Mouse (Mus musculus) Patski (cell line): ENCODE measurements around the gene Stk25. TPM values are rescaled to one million over a fixed set of nuclear protein-coding genes. Genes with fewer than 3 reads are reported as not detected.

ENCODE experiments used
- ATAC-seq: fragments of 100-300 bp; one replicate; pipeline ENCODE4 v1.8.0; 2021
- CTCF ChIA-PET: fragments of 350-600 bp; sonication (Branson Sonifier 250); formaldehyde crosslinking; loops from one replicate; lab custom pipeline; 2022; ENCODE audit warnings: inconsistent platforms; lab: Charles Lee
- POLR2A ChIA-PET: fragments of 350-600 bp; sonication (Branson Sonifier 250); formaldehyde crosslinking; loops from one replicate; lab custom pipeline; 2022; ENCODE audit warnings: antibody characterized with exemption, inconsistent platforms; lab: Charles Lee
- DNase-seq: peaks from one replicate; pipeline ENCODE4 v3.0.0-alpha.2; 2011; ENCODE audit warnings: low read depth, low spot score
- H3K27me3 ChIP-seq: fragments of 371-371 bp; one replicate; pipeline ENCODE4 v1.5.1; 2021
- CTCF ChIP-seq: fragments of 100-300 bp; IDR thresholded peaks from one replicate; pipeline ENCODE4 v1.5.1; 2021
- in situ Hi-C: fragments of 300-500 bp; cut with MboI; formaldehyde crosslinking; loops from 3 replicates; pipeline ENCODE4 v1.11.1; 2018; ENCODE audit warnings: low pct_unique_long_range_greater_than_20kb, mixed read lengths
- polyA plus RNA-seq: library from polyadenylated mRNA; unstranded; gene quantifications from one replicate; pipeline ENCODE4 v1.2.3, GENCODE M21; 2021

Gene Stk25
- polyA plus RNA-seq, 1 experiment from 2014 or later, result 201 TPM

DNA sequence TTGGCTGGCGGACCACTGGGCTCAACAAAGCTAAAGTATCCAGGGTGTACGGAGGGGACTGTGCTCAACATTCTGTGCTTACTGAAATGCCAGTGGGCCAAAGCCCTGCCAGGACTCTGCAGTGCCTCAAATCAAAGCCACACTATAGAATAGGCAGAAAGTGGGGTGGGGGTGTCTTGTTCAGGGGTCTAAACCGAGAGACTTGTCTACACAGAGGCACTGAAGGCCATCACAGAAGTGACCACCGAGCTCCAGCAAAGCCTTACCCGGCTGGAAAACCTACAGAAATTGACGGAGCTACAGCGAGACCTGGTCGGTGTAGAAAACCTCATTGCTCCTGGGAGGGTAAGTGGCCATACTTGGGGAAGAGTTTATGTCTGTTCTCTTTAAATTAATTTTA, 48.7 kb downstream of the Stk25 start:
- H3K27me3 ChIP-seq, result no peaks in the 10 kb centered on the region
- no peak for TF ChIP-seq CTCF
- in situ Hi-C loops, result no loop called here
- POLR2A ChIA-PET, result no interaction called here
- CTCF ChIA-PET, result interaction anchor here (1.6 kb wide), 1 partner anchor 15 kb away, joined by 3 read pairs; no protein-coding TSS in a partner anchor
- DNase-seq (no peak), ATAC-seq (no peak)

DNA sequence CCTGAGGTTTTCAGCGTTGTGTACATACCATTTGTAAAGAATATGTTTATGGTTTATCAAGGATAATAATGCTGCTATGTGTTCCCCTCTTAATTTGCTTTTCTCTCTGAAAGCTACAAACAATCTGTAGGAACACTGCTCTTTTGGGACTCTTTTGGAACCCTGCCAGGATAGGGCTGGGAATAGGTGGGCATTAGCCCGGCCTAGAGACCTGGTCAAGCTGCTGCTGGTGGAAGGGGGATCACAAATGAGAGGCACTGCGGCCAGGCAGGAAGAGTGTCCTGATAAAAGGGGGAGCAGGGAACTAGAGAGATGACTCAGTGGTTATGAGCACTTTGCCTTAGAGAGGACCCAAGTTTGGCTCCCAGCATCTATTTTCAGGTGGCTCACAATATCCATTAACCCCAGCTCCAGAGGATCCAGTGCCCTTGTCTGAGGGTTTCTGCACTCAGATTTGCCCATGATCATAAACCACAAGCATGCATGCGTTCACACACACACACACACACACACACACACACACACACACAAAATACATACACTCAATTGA, 49.7 kb downstream of the Stk25 start:
- CTCF ChIA-PET, result interaction anchor here (1.6 kb wide), 1 partner anchor 14 kb away, joined by 3 read pairs; no protein-coding TSS in a partner anchor
- no peak for TF ChIP-seq CTCF
- no peaks in the 10 kb centered on the region for H3K27me3 ChIP-seq
- in situ Hi-C loops, result no loop called here
- ATAC-seq, result no peak
- DNase-seq, result no peak
- POLR2A ChIA-PET, result no interaction called here

- no peaks in the 10 kb centered on the region for H3K27me3 ChIP-seq
- in situ Hi-C loops, result no loop called here
- POLR2A ChIA-PET, result interaction anchor here (0.5 kb wide), 1 partner anchor 193 kb away, joined by 5 read pairs; no protein-coding TSS in a partner anchor
- CTCF ChIA-PET, result interaction anchor here (1.3 kb wide), 1 partner anchor 10 kb away, joined by 4 read pairs; no protein-coding TSS in a partner anchor
- no peak for TF ChIP-seq CTCF
- no peak for DNase-seq
- no peak for ATAC-seq
Observed at GRCm38 (mm10) chr1:93607090-93608083, 51.1 kb downstream of the Stk25 start.

DNA sequence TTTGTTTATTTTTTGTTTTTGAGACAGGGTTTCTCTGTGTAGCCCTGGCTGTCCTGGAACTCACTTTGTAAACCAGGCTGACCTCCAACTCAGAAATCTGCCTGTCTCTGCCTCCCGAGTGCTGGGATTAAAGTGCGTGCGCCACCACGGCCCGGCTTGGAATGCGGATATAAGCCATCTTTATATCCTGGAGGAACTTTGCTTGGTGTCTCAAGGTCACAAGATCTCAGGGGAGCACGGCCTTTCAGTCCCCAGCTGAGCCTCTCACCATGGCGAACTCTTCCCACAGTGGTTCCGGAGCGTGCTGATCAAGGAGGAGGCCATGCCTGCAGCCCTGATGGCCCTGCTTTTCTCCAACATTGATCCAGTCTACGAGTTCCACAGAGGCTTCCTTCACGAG, 54.5 kb downstream of the Stk25 start:
- in situ Hi-C loops, result no loop called here
- no peak for TF ChIP-seq CTCF
- ATAC-seq (no peak), DNase-seq (no peak)
- ChIA-PET CTCF (no interaction called here), POLR2A (no interaction called here)
- no peaks in the 10 kb centered on the region for H3K27me3 ChIP-seq

GRCm38 (mm10) chr1:93602911-93603310, 55.5 kb downstream of the Stk25 start:
- no peaks in the 10 kb centered on the region for H3K27me3 ChIP-seq
- TF ChIP-seq CTCF, result no peak
- no peak for DNase-seq
- ChIA-PET CTCF (no interaction called here), POLR2A (no interaction called here)
- ATAC-seq, result no peak
- in situ Hi-C loops, result no loop called here

GRCm38 (mm10) chr1:93595916-93596315, 62.5 kb downstream of the Stk25 start:
- POLR2A ChIA-PET, result interaction anchor here (1.2 kb wide), 1 partner anchor 11 kb away, joined by 7 read pairs; no protein-coding TSS in a partner anchor
- CTCF ChIA-PET, result no interaction called here
- ATAC-seq (no peak), DNase-seq (no peak)
- TF ChIP-seq CTCF, result no peak
- H3K27me3 ChIP-seq, result no peaks in the 10 kb centered on the region
- in situ Hi-C loops, result no loop called here

- POLR2A ChIA-PET, result no interaction called here
- in situ Hi-C loops, result no loop called here
- TF ChIP-seq CTCF, result no peak
- CTCF ChIA-PET, result interaction anchor here (0.8 kb wide), 1 partner anchor 15 kb away, joined by 3 read pairs; no protein-coding TSS in a partner anchor
- ATAC-seq, result no peak
- no peak for DNase-seq
- no peaks in the 10 kb centered on the region for H3K27me3 ChIP-seq
Observed at GRCm38 (mm10) chr1:93593960-93594359, 64.5 kb downstream of the Stk25 start.

GRCm38 (mm10) chr1:93588346-93588745, 70.1 kb downstream of the Stk25 start:
- in situ Hi-C loops, result no loop called here
- POLR2A ChIA-PET, result no interaction called here
- CTCF ChIA-PET, result no interaction called here
- no peaks in the 10 kb centered on the region for H3K27me3 ChIP-seq
- ATAC-seq (no peak), DNase-seq (no peak)
- TF ChIP-seq CTCF, result no peak

DNA sequence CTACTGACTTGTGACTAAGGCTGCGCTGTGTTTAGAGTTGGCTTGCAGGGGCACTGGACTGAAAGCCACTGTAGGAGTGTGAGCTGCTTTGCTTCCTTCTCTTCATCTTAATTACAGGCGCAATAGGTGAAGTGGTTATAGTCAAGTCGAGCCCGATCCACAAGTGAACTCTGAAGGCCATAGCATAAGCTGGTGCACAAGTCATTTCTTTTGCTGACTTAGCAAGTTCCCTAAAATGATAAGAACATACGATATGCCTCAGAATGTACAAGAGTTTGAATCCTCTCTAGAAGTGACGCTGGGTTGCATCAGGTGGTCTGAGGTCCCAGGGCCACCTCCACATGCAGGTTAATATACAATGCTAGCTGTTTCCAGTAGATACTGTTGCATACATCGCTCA, 76.9 kb downstream of the Stk25 start:
- ATAC-seq, result no peak
- TF ChIP-seq CTCF, result no peak
- in situ Hi-C loops, result no loop called here
- ChIA-PET POLR2A (no interaction called here), CTCF (no interaction called here)
- no peak for DNase-seq
- no peaks in the 10 kb centered on the region for H3K27me3 ChIP-seq

DNA sequence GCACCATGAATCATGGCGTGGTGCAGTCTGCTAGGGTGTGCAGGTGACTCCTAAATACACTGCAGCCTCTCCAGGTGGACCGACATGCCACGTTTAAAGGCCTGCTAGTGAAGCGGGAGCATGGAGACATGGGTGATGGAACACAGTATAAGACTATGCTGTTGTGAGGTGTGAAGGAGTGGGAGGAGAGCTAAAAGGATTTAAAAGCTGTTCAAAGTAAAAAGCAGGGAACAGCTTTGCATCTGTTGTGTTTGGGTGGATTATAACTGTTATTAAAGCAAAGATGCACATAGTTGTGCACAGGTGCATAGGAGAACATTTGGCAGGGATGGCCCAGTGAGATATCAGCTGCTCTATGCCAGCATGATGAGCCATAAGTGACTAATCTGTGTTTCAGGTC, 80.6 kb downstream of the Stk25 start:
- no peak for ATAC-seq
- H3K27me3 ChIP-seq, result no peaks in the 10 kb centered on the region
- in situ Hi-C loops, result no loop called here
- ChIA-PET POLR2A (no interaction called here), CTCF (interaction anchor here (1.1 kb wide), 1 partner anchor 9 kb away, joined by 3 read pairs; no protein-coding TSS in a partner anchor)
- TF ChIP-seq CTCF, result no peak
- DNase-seq, result no peak

GRCm38 (mm10) chr1:93577066-93577465, 81.4 kb downstream of the Stk25 start:
- POLR2A ChIA-PET, result no interaction called here
- no peaks in the 10 kb centered on the region for H3K27me3 ChIP-seq

More at GRCm38 (mm10) chr1:93577066-93577465, 81.4 kb downstream of the Stk25 start:
- DNase-seq (no peak), ATAC-seq (no peak)
- in situ Hi-C loops, result no loop called here
- CTCF ChIA-PET, result no interaction called here
- TF ChIP-seq CTCF, result no peak

Other genes starting within 250 kb of the Stk25 start
- 263 TPM for gene Hdlbp, start 179.8 kb downstream of the Stk25 start, polyA plus RNA-seq
- 10.1 TPM for gene Farp2, start 146.6 kb downstream of the Stk25 start, polyA plus RNA-seq
- 14.8 TPM for gene Bok, start 27.0 kb upstream of the Stk25 start, polyA plus RNA-seq
- 74.5 TPM for gene Atg4b, start 92.8 kb upstream of the Stk25 start, polyA plus RNA-seq
- 86.0 TPM for gene Thap4, start 96.2 kb upstream of the Stk25 start, polyA plus RNA-seq
- 86.4 TPM for gene Dtymk, start 143.3 kb upstream of the Stk25 start, polyA plus RNA-seq
- 10.4 TPM for gene Ing5, start 145.3 kb upstream of the Stk25 start, polyA plus RNA-seq
- gene D2hgdh, start 166.2 kb upstream of the Stk25 start, polyA plus RNA-seq, result 34.9 TPM
- not detected for gene Gal3st2, start 202.6 kb upstream of the Stk25 start, polyA plus RNA-seq